Mouse (Mus musculus) retina, postnatal 7 days (tissue): ENCODE data around the gene Ghdc.

Experiments used
- DNase-seq: peaks from one replicate; pipeline ENCODE4 v3.0.0-alpha.2; 2012; ENCODE audit warnings: low read depth, low spot score

Gene Ghdc

GRCm38 (mm10) chr11:100782568-100782967, 11.8 kb upstream of the Ghdc start:
- no peak for DNase-seq

DNA sequence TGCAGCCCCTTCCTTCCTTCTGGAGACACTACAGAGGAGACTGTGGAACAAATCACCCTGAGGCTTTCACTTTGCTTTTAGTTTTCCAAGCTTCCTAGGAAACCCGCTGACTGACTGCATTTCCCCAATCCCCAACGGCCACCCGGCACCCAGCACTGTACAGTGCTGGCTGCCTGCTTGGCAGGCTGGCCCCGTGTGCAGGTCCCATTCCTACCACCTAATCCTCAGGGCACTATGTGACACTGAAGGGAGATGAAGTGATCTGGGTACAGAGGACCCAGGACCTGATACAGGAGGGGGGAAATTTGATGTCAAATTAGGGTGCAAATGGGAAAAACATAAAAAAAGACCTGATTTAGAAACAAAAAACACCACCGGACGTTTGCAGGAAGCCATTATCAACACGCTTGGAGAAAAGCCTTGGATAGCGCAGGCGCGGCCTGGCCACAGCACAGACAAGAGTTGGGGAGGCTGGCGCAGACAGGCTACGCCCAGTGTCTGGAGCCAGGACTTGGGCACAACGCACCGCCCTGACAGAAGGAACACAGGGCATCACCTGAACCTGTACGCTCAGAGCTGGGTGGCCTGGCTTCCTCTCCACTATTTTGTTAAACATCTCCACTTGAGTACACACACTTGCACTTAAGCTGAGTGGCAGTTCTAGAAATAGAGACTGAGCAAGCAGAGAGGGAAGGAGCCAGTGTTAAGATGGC, 11.2 kb upstream of the Ghdc start:
- DNase-seq = no peak

DNA sequence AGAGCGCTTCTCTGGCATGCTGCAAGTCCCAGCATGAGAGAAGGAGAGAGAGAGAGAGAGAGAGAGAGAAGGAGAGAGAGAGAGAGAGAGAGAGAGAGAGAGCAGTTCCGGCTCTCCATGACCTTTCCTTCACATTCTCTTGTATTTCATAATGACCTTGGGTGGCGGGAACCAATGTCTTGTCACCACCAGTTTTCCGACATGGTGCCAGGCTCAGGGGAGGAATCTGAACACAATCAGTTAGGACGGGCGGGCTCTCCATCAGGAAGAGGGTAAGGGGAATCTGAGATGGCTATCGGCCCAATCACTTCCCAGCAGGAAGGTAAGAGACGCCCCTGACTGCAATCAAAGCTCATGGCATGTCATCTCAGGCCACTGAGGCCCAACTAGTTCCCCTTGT, 9.5 kb upstream of the Ghdc start:
- no peak for DNase-seq

DNA sequence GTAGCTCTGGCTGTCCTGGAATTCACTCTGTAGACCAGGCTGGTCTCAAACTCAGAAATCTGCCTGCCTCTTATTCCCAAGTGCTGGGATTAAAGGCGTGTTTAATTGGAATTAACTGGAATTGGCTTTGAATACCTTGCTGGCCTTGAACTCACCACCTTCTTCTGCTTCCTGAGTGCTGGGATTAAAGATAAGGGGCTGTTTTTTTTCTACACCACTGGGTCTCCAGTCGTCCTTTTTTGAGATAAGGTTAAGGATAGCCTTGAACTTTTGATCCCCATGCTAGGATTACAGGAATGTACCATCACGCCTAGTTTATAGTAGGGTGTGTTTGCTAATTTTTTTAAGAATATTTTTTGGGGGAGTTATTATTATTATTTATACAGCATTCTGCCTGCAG, 7.3 kb upstream of the Ghdc start:
- no peak for DNase-seq

- no peak for DNase-seq
Observed at GRCm38 (mm10) chr11:100775921-100776320, 5.2 kb upstream of the Ghdc start.

- DNase-seq = no peak
Observed at GRCm38 (mm10) chr11:100774261-100774660, 3.5 kb upstream of the Ghdc start.

- DNase-seq = no peak
Observed at GRCm38 (mm10) chr11:100769980-100770379, 777 bp downstream of the Ghdc start.

- no peak for DNase-seq
Observed at GRCm38 (mm10) chr11:100767871-100768270, 2.9 kb downstream of the Ghdc start.

- DNase-seq = no peak
Observed at GRCm38 (mm10) chr11:100766726-100767125, 4.0 kb downstream of the Ghdc start.

- no peak for DNase-seq
Observed at GRCm38 (mm10) chr11:100762831-100763230, 7.9 kb downstream of the Ghdc start, which contains the start of gene Hcrt. Gene Hcrt (minus strand): TSS chr11:100762931.

DNA sequence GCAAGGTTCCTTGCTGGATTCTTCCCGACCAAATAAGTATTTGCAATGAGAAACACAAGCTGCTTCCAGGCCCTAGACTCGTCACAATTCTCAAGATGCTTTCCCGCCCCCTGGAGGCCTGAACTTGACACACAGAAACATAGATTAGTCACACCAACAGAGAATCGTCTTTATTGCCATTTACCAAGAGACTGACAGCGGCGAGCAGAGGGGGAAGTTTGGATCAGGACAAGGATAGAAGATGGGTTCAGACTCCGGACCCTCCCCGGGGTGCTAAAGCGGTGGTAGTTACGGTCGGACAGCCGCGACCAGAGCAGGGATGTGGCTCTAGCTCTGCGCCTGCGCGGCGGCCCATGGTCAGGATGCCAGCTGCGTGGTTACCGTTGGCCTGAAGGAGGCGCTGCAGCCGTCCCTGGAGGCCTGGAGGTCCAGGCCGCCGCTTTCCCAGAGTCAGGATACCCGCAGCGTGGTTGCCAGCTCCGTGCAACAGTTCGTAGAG, 9.2 kb downstream of the Ghdc start:
- DNase-seq = peak; percentile 75

DNA sequence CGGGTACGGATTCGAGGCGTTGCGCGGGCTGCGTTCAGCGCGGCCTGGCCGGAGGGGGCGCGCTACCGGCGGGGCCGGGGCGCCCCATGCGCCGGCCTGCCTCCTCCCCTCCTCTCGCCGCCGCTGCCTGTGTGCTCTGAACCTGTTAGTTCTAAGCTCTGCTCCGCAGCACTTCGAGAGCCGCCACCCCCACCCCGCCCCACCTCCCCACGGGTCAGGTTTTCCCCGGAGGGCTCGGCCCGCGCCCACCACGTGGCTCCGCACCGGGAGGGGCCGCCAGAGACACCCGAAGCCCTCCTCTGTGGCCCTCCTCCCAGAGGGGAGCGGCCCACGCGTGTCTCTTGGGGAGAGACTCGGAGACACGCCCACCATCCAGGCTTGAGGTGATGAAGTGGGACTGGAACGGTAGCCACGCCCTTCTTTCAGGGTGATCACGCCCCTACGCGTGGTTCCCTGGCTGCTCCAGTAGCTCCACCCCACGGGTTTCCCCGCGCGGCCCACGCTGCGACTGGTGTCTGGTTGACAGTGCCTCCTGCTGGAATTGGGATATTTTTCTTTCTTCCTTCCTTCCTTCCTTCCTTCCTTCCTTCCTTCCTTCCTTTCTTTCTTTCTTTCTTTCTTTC, 11.0 kb downstream of the Ghdc start, which contains the start of gene Kcnh4:
Kcnh4 (minus strand) TSS at position 332 of the 623 bp plus-strand sequence.
- DNase-seq = peak; percentile 28

GRCm38 (mm10) chr11:100758707-100759610, 11.8 kb downstream of the Ghdc start:
- no peak for DNase-seq

- no peak for DNase-seq
Observed at GRCm38 (mm10) chr11:100757566-100757965, 13.2 kb downstream of the Ghdc start.

DNA sequence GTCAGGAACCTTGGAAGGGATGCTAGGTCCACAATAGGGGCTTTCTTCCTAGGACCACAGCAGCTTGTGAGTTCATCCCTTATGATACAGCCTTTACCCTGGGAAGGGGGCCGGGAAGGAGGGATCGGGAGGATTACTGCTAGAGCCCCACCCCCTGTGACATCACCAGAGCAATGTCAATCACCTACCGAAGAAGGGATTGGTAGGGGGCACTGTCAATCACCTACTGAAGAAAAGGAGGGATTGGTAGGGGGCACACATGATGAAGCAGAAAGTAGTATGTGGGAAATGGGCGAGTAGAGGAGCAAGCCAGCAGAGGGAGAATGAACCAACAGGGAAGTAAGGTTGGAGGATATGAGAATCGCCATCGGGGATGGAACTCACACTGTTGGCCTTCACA, 14.3 kb downstream of the Ghdc start:
- no peak for DNase-seq

DNA sequence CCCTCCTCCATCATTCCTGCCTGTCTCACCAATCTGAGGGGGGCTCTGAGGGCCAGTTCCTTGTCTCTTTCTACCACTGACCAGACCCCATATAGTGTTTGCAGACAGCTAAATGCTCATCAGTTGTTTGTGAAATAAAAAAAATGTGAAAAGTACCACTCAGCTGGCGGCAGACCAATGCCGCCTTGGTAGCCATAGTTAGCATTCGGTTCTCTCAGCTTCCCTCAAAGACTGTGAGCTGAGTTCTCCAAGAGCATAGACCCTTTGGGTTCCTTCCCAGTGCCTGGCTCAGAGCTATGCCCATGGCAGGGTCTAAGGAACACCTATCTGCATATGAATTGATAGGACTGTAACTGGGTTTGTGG, 16.1 kb downstream of the Ghdc start:
- DNase-seq = no peak

DNA sequence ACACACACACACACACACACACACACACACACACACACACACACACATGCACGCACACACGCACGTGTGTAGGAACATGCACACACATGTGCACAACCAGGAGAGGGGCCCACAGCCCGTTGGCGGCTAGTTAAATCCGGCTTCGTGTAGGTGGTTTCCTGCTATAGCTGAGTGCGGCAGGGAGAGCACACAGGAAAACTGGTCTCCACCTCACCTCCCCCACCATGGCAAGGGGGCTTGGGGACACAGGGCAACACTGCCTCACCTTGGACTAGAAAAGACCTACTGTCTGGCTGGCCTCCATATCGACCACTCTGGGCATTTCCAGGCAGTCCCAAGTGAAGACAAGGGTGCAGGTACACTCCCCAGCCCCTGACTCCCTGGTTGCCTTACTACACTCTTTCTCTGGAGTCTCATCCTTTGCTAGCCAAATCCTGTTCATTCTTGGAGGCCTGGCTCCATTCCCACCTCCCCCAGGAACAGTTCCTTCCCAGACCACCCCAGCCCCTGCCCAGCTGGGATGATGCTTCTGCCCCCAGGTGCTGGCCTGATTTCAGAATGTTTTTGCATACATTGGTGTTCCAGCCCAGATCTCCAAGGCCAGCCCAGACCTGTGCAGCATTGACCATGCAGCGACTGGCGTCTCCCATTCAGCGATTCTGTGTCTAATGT, 16.6 kb downstream of the Ghdc start:
- DNase-seq = no peak

DNA sequence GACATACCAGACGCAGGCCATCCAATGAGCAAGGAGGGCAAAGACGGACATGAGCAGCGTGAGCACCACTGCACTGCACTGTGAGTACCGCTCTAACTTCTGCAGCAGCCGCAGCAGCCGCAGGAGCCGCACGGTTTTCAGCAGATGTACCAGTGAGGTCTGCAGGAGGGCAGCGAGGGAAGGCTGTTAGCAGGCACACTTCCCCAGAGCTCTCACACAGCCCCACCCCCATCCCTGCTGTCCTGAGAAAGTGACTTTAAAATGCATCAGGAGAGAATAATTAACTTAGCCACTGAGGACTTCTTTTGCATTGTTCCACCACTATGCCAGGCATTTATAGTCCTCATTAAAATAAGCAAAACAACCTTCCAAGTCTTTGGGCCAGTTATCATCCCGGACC, 18.5 kb downstream of the Ghdc start:
- no peak for DNase-seq

- no peak for DNase-seq
Observed at GRCm38 (mm10) chr11:100750127-100750526, 20.6 kb downstream of the Ghdc start.

GRCm38 (mm10) chr11:100749469-100749868, 21.3 kb downstream of the Ghdc start:
- DNase-seq = no peak

DNA sequence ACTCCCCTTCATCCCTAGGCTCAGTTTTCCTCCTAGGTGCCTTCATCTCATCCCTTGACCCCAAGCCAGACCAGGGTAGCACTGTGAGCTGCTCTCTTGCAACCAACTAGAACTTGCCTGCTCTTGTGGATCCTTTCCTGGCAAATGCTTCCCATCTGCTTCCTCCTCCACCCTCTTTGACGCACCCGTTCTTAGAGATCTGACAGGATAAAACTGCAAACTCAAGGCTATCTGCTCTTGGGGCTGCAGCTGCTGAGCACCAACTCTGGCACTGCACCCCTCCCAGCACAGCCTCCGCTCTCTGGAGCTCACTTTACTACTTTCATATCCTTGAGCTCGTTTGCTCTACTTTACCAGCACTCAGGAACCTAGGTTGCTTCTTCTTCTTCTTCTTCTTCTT, 22.1 kb downstream of the Ghdc start:
- DNase-seq = no peak

GRCm38 (mm10) chr11:100747114-100747513, 23.6 kb downstream of the Ghdc start:
- no peak for DNase-seq
